Mouse (Mus musculus): ENCODE results near the gene Pyurf. TPM values are rescaled to one million over a fixed set of nuclear protein-coding genes. Genes with fewer than 3 reads are reported as not detected.

The Pyurf gene
- polyA plus RNA-seq (2012; rRNA removed): 9.8 and 10.9 TPM in 2 replicates

DNA sequence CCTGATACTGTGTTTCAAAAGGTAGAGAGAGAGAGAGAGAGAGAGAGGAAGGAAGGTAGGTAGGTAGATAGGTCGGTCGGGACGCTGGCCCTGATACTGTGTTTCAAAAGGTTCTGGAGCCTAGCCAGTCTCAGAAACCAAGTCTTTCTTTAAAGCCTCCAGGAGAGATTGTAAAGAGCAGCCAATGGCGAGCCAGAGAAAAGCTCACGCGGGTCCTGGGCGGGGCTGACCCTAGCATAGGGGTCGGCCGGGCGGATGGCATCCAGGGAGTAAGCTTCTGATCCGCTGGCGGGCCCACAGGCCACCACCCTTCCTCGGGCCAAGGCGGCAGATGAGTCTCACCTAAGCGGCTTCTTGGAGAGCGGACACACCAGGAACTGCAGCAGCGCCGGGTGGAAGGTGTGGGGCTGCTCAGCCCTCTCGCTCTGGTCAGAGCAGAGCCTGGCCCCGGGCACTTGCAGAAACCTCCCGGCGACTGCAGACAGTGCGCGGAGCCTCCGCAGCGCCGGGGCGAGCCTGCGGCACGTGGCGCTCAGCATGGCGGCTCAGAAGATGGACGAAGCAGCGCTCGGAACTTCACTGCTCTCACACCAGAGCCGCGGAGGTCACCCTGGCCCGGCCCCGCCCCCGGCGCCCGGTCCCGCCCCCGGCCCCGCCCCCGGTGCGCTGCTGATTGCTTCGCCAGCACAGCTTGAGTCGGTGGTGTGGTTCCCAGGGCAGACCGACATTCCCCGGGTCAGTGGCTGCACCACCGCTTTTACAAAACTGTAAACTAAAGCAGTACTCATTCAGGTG, at the start of gene Pyurf:
Pyurf (minus strand) TSS at position 612 of the 795 bp plus-strand sequence.

DNA sequence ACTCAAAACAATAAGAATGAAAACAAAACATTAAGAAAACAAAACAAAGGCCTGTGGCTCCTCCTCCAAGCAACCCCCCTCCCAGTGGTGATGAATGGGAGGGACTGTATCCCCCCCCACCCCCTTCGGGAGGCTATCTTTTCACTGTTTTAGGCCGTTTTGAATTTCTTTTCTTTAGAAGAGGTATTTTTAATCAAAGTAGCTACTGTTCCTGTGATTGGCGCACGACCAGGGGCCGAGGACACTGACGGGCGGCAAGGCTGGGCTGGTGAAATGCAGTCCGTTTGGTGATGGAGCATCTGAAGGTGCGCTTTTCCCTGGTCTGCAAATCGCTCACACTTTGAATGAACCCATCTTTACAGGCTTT, 10.5 kb upstream of the Pyurf start, which contains the start of gene Lancl2:
Lancl2 (plus strand) TSS at position 165 of the 367 bp plus-strand sequence.

Other genes with a start within 250 kb of the Pyurf start
- 5.9 and 6.1 TPM in 2 replicates for gene Ppm1k, start 156.6 kb downstream of the Pyurf start, polyA plus RNA-seq (2012; rRNA removed)
- 1.0 and 1.3 TPM in 2 replicates for gene Herc6, start 111.1 kb downstream of the Pyurf start, polyA plus RNA-seq (2012; rRNA removed)
- 74.0 and 77.3 TPM in 2 replicates for gene Lancl2, start 10.5 kb upstream of the Pyurf start, polyA plus RNA-seq (2012; rRNA removed)
- 165 and 170 TPM in 2 replicates for gene Vopp1, start 133.1 kb upstream of the Pyurf start, polyA plus RNA-seq (2012; rRNA removed)
- gene Vmn1r21, start 158.3 kb upstream of the Pyurf start, polyA plus RNA-seq (2012; rRNA removed): not detected in 2 replicates
- gene Vmn1r22, start 215.9 kb upstream of the Pyurf start, polyA plus RNA-seq (2012; rRNA removed): not detected in 2 replicates
- not detected in 2 replicates for gene Vmn1r23, start 234.8 kb upstream of the Pyurf start, polyA plus RNA-seq (2012; rRNA removed)